Comparison of ENCODE assay signal across 10 mouse cellular contexts in genomic region chr9:41804711-41805331, GRCm38 (mm10).
DNase-seq lines count a peak whose midpoint lies in the region; ATAC-seq lines count a peak whose summit lies in the region.
"Had no signal": no experiment of that assay in that cellular context is flagged by ENCODE, and none has a peak within 500 bp of the region (broad histone marks: within the 10 kb centered on the region; RNA-seq: fewer than 3 reads in every experiment).

No protein-coding gene starts in this region.

- H3K9me3 ChIP-seq in liver, embryonic 12.5 days (replicated peaks), result no peaks in the 10 kb centered on the region
- H3K9me3 ChIP-seq in embryonic facial prominence, embryonic 12.5 days, result no peaks in the 10 kb centered on the region
- H3K9me3 ChIP-seq in hindbrain, embryonic 13.5 days, result no peaks in the 10 kb centered on the region
- no peaks in the 10 kb centered on the region; the same call in 1 of the 2 replicates for H3K9me3 ChIP-seq in midbrain, embryonic 16.5 days (replicated peaks; ENCODE audit: control insufficient read depth, low read length, poor library complexity, severe bottlenecking)
- H3K9me3 ChIP-seq in intestine, embryonic 15.5 days, result no peaks in the 10 kb centered on the region
- H3K9me3 ChIP-seq: G1E had no signal

- H3K27me3 ChIP-seq in liver, embryonic 12.5 days (replicated peaks), result no peaks in the 10 kb centered on the region
- H3K27me3 ChIP-seq in embryonic facial prominence, embryonic 12.5 days, result no peaks in the 10 kb centered on the region
- no peaks in the 10 kb centered on the region for H3K27me3 ChIP-seq in hindbrain, embryonic 13.5 days
- H3K27me3 ChIP-seq in midbrain, embryonic 16.5 days (ENCODE audit: control insufficient read depth, insufficient read depth, low read depth, low read length), result no peaks in the 10 kb centered on the region
- no peaks in the 10 kb centered on the region for H3K27me3 ChIP-seq in intestine, embryonic 15.5 days (replicated peaks)

- DNase-seq in liver, result no peak
- DNase-seq in c-Kit-positive CD71-positive TER-119-positive erythroid progenitor cells, embryonic 14.5 days (ENCODE audit: low spot score), result no peak
- DNase-seq in right cerebral cortex, adult 18-20 months, result no peak
- DNase-seq: gastrocnemius, postnatal 25 days had no signal

- no peak overlapping the region for H3K4me3 ChIP-seq in liver, embryonic 12.5 days
- no peak overlapping the region for H3K4me3 ChIP-seq in embryonic facial prominence, embryonic 12.5 days
- H3K4me3 ChIP-seq in hindbrain, embryonic 13.5 days, result no peak overlapping the region
- H3K4me3 ChIP-seq in midbrain, embryonic 16.5 days (ENCODE audit: low read depth, low read length), result no peak overlapping the region
- H3K4me3 ChIP-seq in intestine, embryonic 15.5 days (replicated peaks), result no peak overlapping the region

- no peak for ATAC-seq in liver, embryonic 12.5 days
- ATAC-seq in embryonic facial prominence, embryonic 12.5 days (ENCODE audit: insufficient number of reproducible peaks, insufficient read depth, low FRiP score, low TSS enrichment), result no peak
- no peak for ATAC-seq in hindbrain, embryonic 13.5 days (ENCODE audit: low FRiP score)
- peak; percentile 47 for ATAC-seq in midbrain, embryonic 16.5 days
- ATAC-seq in intestine, embryonic 15.5 days, result no peak

- no peaks in the 10 kb centered on the region for H3K36me3 ChIP-seq in liver, embryonic 12.5 days
- no peaks in the 10 kb centered on the region for H3K36me3 ChIP-seq in embryonic facial prominence, embryonic 12.5 days
- no peaks in the 10 kb centered on the region for H3K36me3 ChIP-seq in hindbrain, embryonic 13.5 days
- no peaks in the 10 kb centered on the region for H3K36me3 ChIP-seq in midbrain, embryonic 16.5 days (ENCODE audit: control insufficient read depth, insufficient read depth, low read length)
- H3K36me3 ChIP-seq in intestine, embryonic 15.5 days, result no peaks in the 10 kb centered on the region
- H3K36me3 ChIP-seq: G1E had no signal

- H3K27ac ChIP-seq in liver, embryonic 12.5 days, result 0 out of 2 replicates have a peak overlapping the region, but pooled peaks have one; percentile 11
- peak overlapping the region; percentile 98 for H3K27ac ChIP-seq in embryonic facial prominence, embryonic 12.5 days
- H3K27ac ChIP-seq in hindbrain, embryonic 13.5 days, result peak overlapping the region; percentile 78
- peak overlapping the region; percentile 88 for H3K27ac ChIP-seq in midbrain, embryonic 16.5 days (ENCODE audit: low read length)
- H3K27ac ChIP-seq in intestine, embryonic 15.5 days, result no peak overlapping the region

- H3K9ac ChIP-seq in liver, embryonic 12.5 days, result no peak overlapping the region
- H3K9ac ChIP-seq in embryonic facial prominence, embryonic 12.5 days, result 0 out of 2 replicates have a peak overlapping the region, but pooled peaks have one; percentile 28
- H3K9ac ChIP-seq in hindbrain, embryonic 13.5 days, result peak overlapping the region; percentile 47; the same call in 1 of the 2 replicates
- peak overlapping the region; percentile 22; the same call in 1 of the 2 replicates for H3K9ac ChIP-seq in midbrain, embryonic 16.5 days (ENCODE audit: low read depth, low read length)
- H3K9ac ChIP-seq in intestine, embryonic 15.5 days, result no peak overlapping the region

- H3K4me1 ChIP-seq in liver, embryonic 12.5 days, result no peaks in the 10 kb centered on the region
- H3K4me1 ChIP-seq in embryonic facial prominence, embryonic 12.5 days, result peaks cover 29% of the 10 kb centered on the region
- H3K4me1 ChIP-seq in hindbrain, embryonic 13.5 days (replicated peaks), result peaks cover 23% of the 10 kb centered on the region
- H3K4me1 ChIP-seq in midbrain, embryonic 16.5 days (ENCODE audit: control insufficient read depth, insufficient read depth, low read length), result peaks cover 28% of the 10 kb centered on the region
- peaks cover 4% of the 10 kb centered on the region; the same call in 1 of the 2 replicates for H3K4me1 ChIP-seq in intestine, embryonic 15.5 days (replicated peaks)

- 58% methylated on average over 10 of the region's 10 CpGs for WGBS in liver, embryonic 12.5 days (ENCODE audit: insufficient replicate concordance)
- WGBS in embryonic facial prominence, embryonic 12.5 days, result 6% methylated on average over 10 of the region's 10 CpGs
- 17% methylated on average over 10 of the region's 10 CpGs for WGBS in hindbrain, embryonic 13.5 days
- 6% methylated on average over 10 of the region's 10 CpGs for WGBS in midbrain, embryonic 16.5 days
- 52% methylated on average over 10 of the region's 10 CpGs for WGBS in intestine, embryonic 15.5 days

- no peak overlapping the region for H3K4me2 ChIP-seq in liver, embryonic 12.5 days
- peak overlapping the region; percentile 4 for H3K4me2 ChIP-seq in embryonic facial prominence, embryonic 12.5 days (replicated peaks)
- H3K4me2 ChIP-seq in hindbrain, embryonic 13.5 days, result no peak overlapping the region
- peak overlapping the region; percentile 53 for H3K4me2 ChIP-seq in midbrain, embryonic 16.5 days (ENCODE audit: low read length)
- H3K4me2 ChIP-seq in intestine, embryonic 15.5 days (replicated peaks), result no peak overlapping the region

Comparison
In these comparisons a context has a peak if more than half of its experiments do, and no peak if none do; other contexts are left out.
1. H3K4me2 ChIP-seq: peak in embryonic facial prominence, embryonic 12.5 days (single experiment) and midbrain, embryonic 16.5 days (single experiment); none in liver, embryonic 12.5 days (single experiment), hindbrain, embryonic 13.5 days (single experiment) and intestine, embryonic 15.5 days (single experiment).
2. H3K9ac ChIP-seq: peak in embryonic facial prominence, embryonic 12.5 days (single experiment), hindbrain, embryonic 13.5 days (single experiment) and midbrain, embryonic 16.5 days (single experiment); none in liver, embryonic 12.5 days (single experiment) and intestine, embryonic 15.5 days (single experiment).